Mouse (Mus musculus) heart, postnatal 36 days (tissue): Measurements from ENCODE around the gene Gm10972. TPM values are rescaled to one million over a fixed set of nuclear protein-coding genes. Genes with fewer than 3 reads are reported as not detected.

ENCODE experiments used
- total RNA-seq, 2 experiments: library from RNA; stranded (reverse); gene quantifications; 2 replicates each; pipeline ENCODE4 v1.2.3; 2021

The Gm10972 gene
- total RNA-seq, 2 experiments from 2014 or later, result not detected

Other genes with a start within 250 kb of the Gm10972 start
- gene Lingo4, start 244.6 kb upstream of the Gm10972 start, total RNA-seq, result under 1 TPM; 0.11 to 0.16 TPM
- gene Tdrkh, start 229.8 kb upstream of the Gm10972 start, total RNA-seq, result 1 to 10 TPM; 4.0 to 5.1 TPM
- gene Mrpl9, start 199.8 kb upstream of the Gm10972 start, total RNA-seq, result 10 to 100 TPM; 68.6 to 74.2 TPM
- not detected for gene Oaz3, start 199.2 kb upstream of the Gm10972 start, total RNA-seq
- gene Celf3, start 164.8 kb upstream of the Gm10972 start, total RNA-seq, result under 1 TPM in 1 of 2 experiments, not detected in 1; 0.19 TPM
- 1 to 10 TPM in 1 of 2 experiments, under 1 TPM in 1; 0.46 to 1.2 TPM for gene Riiad1, start 162.8 kb upstream of the Gm10972 start, total RNA-seq
- gene Snx27, start 60.4 kb upstream of the Gm10972 start, total RNA-seq, result 10 to 100 TPM; 27.8 to 28.8 TPM
- gene Tuft1, start 15.8 kb downstream of the Gm10972 start, total RNA-seq, result 1 to 10 TPM; 2.5 to 2.9 TPM
- 10 to 100 TPM; 13.3 to 14.6 TPM for gene Selenbp2, start 50.4 kb downstream of the Gm10972 start, total RNA-seq
- gene Cgn, start 143.4 kb downstream of the Gm10972 start, total RNA-seq, result under 1 TPM; 0.35 to 0.83 TPM
- 10 to 100 TPM; 18.7 to 21.5 TPM for gene Pogz, start 194.5 kb downstream of the Gm10972 start, total RNA-seq
- gene Psmb4, start 243.8 kb downstream of the Gm10972 start, total RNA-seq, result 100 to 1,000 TPM; 231 to 243 TPM